Comparison of ENCODE assay signal across 28 mouse cellular contexts in the genomic region with DNA sequence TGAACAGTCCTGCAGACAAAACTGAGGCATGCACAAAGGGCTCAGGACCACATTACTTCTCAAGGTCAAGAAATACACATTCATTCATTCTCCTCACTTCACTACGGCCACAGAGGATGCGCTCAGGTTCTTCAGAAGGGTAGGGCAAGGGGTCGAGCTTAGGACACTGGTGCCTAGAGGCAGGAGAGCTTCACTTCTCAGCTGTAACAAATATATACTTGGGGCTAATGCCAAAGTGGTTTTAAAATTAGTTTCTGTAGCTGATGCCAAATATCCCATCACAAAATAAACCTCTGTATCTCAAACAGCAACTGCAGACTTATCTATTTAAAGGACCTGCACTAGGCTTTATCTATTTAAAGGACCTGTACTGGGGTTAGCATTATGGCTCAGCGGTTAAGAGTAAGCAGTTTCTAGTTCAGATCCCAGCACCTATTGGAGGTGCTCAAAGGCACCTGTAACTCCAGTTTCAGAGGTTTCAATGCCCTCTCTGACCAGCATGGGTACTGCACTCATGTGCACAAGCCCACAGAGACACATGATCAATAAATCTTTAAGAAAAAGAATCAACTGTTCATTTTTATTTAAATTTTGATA. TPM values are rescaled to one million over a fixed set of nuclear protein-coding genes. Genes with fewer than 3 reads are reported as not detected.
A peak's percentile ranks its signal among the peaks of the same experiment; 100 is the strongest.
DNase-seq lines count a peak whose midpoint lies in the region; ATAC-seq and TF ChIP-seq lines count a peak whose summit lies in the region.
"Had no signal": no experiment of that assay in that cellular context is flagged by ENCODE, and none has a peak within 500 bp of the region (broad histone marks: within the 10 kb centered on the region; RNA-seq: fewer than 3 reads in every experiment).

No protein-coding gene starts in this region.

- H3K36me3 ChIP-seq in heart, adult 2 months (ENCODE audit: control insufficient read depth, insufficient read depth, low read length), result peaks cover 8% of the 10 kb centered on the region
- peaks cover 32% of the 10 kb centered on the region for H3K36me3 ChIP-seq in intestine, embryonic 14.5 days (ENCODE audit: control insufficient read depth, insufficient read depth, low read length)
- peaks cover 10% of the 10 kb centered on the region; the same call in 1 of the 2 replicates for H3K36me3 ChIP-seq in intestine, embryonic 16.5 days (ENCODE audit: control insufficient read depth, insufficient read depth, low read length)
- peaks cover 28% of the 10 kb centered on the region for H3K36me3 ChIP-seq in myocyte (ENCODE audit: control insufficient read depth, insufficient read depth)

- no peak overlapping the region for H3K4me2 ChIP-seq in intestine, embryonic 14.5 days (ENCODE audit: low read length)
- H3K4me2 ChIP-seq in intestine, embryonic 16.5 days (ENCODE audit: low read depth, low read length), result no peak overlapping the region
- H3K4me2 ChIP-seq in myocyte (ENCODE audit: low read depth), result peak overlapping the region; percentile 32
- H3K4me2 ChIP-seq: hindbrain, embryonic 15.5 days; liver, embryonic 15.5 days; lung, embryonic 15.5 days; midbrain, embryonic 15.5 days had no signal

- H3K4me3 ChIP-seq in heart, adult 2 months, result no peak overlapping the region
- H3K4me3 ChIP-seq in intestine, embryonic 14.5 days (ENCODE audit: low read depth, low read length), result no peak overlapping the region
- H3K4me3 ChIP-seq in intestine, embryonic 16.5 days (ENCODE audit: low read length), result no peak overlapping the region
- H3K4me3 ChIP-seq in myocyte, result no peak overlapping the region
- H3K4me3 ChIP-seq: hindbrain, embryonic 15.5 days; liver, embryonic 15.5 days; lung, embryonic 15.5 days; midbrain, embryonic 10.5 days; midbrain, embryonic 15.5 days had no signal

- ATAC-seq in intestine, embryonic 14.5 days (replicated peaks; ENCODE audit: low FRiP score, low TSS enrichment, low read depth), result no peak
- no peak for ATAC-seq in intestine, embryonic 16.5 days
- ATAC-seq: forebrain, embryonic 14.5 days; inflammation-experienced regulatory T-cells, adult 6 months; midbrain, embryonic 15.5 days; Patski had no signal

- H3K9me3 ChIP-seq in intestine, embryonic 14.5 days (ENCODE audit: control insufficient read depth, low read length), result no peaks in the 10 kb centered on the region
- no peaks in the 10 kb centered on the region for H3K9me3 ChIP-seq in intestine, embryonic 16.5 days (ENCODE audit: control insufficient read depth, low read length)
- H3K9me3 ChIP-seq: hindbrain, embryonic 15.5 days; liver, embryonic 15.5 days; lung, embryonic 15.5 days; midbrain, embryonic 10.5 days; midbrain, embryonic 15.5 days had no signal

- WGBS in heart, adult 2 months, result 59% methylated on average over 4 of the region's 4 CpGs
- WGBS in intestine, embryonic 14.5 days, result 95% methylated on average over 4 of the region's 4 CpGs
- 94% methylated on average over 4 of the region's 4 CpGs for WGBS in intestine, embryonic 16.5 days

- H3K27me3 ChIP-seq in heart, adult 2 months (ENCODE audit: control insufficient read depth, insufficient read depth, low read length), result no peaks in the 10 kb centered on the region
- no peaks in the 10 kb centered on the region for H3K27me3 ChIP-seq in intestine, embryonic 14.5 days (replicated peaks; ENCODE audit: control insufficient read depth, insufficient read depth, low read length)
- H3K27me3 ChIP-seq in intestine, embryonic 16.5 days (replicated peaks; ENCODE audit: control insufficient read depth, insufficient read depth, low read length), result no peaks in the 10 kb centered on the region
- no peaks in the 10 kb centered on the region for H3K27me3 ChIP-seq in myocyte (ENCODE audit: control insufficient read depth, insufficient read depth, insufficient read length)
- H3K27me3 ChIP-seq: hindbrain, embryonic 15.5 days; liver, embryonic 15.5 days; lung, embryonic 15.5 days; midbrain, embryonic 15.5 days; Patski had no signal

- H3K27ac ChIP-seq in heart, adult 2 months, result peak overlapping the region; percentile 58
- no peak overlapping the region for H3K27ac ChIP-seq in intestine, embryonic 14.5 days (ENCODE audit: low read depth)
- no peak overlapping the region for H3K27ac ChIP-seq in intestine, embryonic 16.5 days (ENCODE audit: low read length)
- H3K27ac ChIP-seq: hindbrain, embryonic 15.5 days; liver, embryonic 15.5 days; lung, embryonic 15.5 days; macrophage; midbrain, embryonic 10.5 days; midbrain, embryonic 15.5 days had no signal

- intact Hi-C loops in heart, adult 2 months (cut with DNase I), result loop anchor here (2.0 kb wide), 1 partner anchor 14 kb away; a partner anchor contains a TSS
- intact Hi-C loops in heart, postnatal 25 days (cut with DNase I), result no loop called here

- peaks cover 11% of the 10 kb centered on the region for H3K79me2 ChIP-seq in heart, adult 2 months (replicated peaks; ENCODE audit: control insufficient read depth, insufficient read depth, low read length)
- H3K79me2 ChIP-seq in myocyte (ENCODE audit: control insufficient read depth, insufficient read depth), result peaks cover 58% of the 10 kb centered on the region

- no peak overlapping the region for H3K9ac ChIP-seq in heart, adult 2 months (ENCODE audit: low read depth, low read length)
- H3K9ac ChIP-seq in intestine, embryonic 14.5 days (ENCODE audit: low read length), result no peak overlapping the region
- no peak overlapping the region for H3K9ac ChIP-seq in intestine, embryonic 16.5 days (ENCODE audit: low read depth, low read length)
- H3K9ac ChIP-seq: hindbrain, embryonic 15.5 days; liver, embryonic 15.5 days; lung, embryonic 15.5 days; midbrain, embryonic 15.5 days had no signal

- TF ChIP-seq EP300 in heart, adult 2 months (IDR thresholded peaks at IDR 0.05; ENCODE audit: insufficient read depth, low read depth, low read length), result no peak

- H3ac ChIP-seq in myocyte (ENCODE audit: control insufficient read depth, insufficient read length), result no peak overlapping the region

- TF ChIP-seq POLR2A in heart, adult 2 months (IDR thresholded peaks at IDR 0.05; ENCODE audit: insufficient read depth, low read depth, low read length), result no peak
- no peak for TF ChIP-seq POLR2A in myocyte (IDR thresholded peaks at IDR 0.05; ENCODE audit: insufficient read length, low read depth)

- peaks cover 10% of the 10 kb centered on the region for H3K4me1 ChIP-seq in heart, adult 2 months (ENCODE audit: control insufficient read depth, insufficient read depth, low read length)
- no peaks in the 10 kb centered on the region for H3K4me1 ChIP-seq in intestine, embryonic 14.5 days (replicated peaks; ENCODE audit: control insufficient read depth, insufficient read depth, low read length)
- H3K4me1 ChIP-seq in intestine, embryonic 16.5 days (ENCODE audit: control insufficient read depth, insufficient read depth, low read length), result no peaks in the 10 kb centered on the region
- H3K4me1 ChIP-seq: hindbrain, embryonic 15.5 days; lung, embryonic 15.5 days; midbrain, embryonic 10.5 days; midbrain, embryonic 15.5 days had no signal

- TF ChIP-seq CTCF in heart, adult 2 months (IDR thresholded peaks at IDR 0.05), result peak; percentile 41

- peak in 1 of 2 experiments; percentile 15 for DNase-seq in heart, adult 2 months
- DNase-seq in heart, postnatal 25 days (ENCODE audit: low spot score), result no peak
- DNase-seq in intestine, embryonic 14.5 days (ENCODE audit: low spot score), result peak; percentile 10
- peak; percentile 25 for DNase-seq in ZHBTc4 (ENCODE audit: low read depth, low spot score)
- no peak for DNase-seq in lung, postnatal 14 days
- DNase-seq: adrenal gland, postnatal 14 days; cerebellum, adult 11 months; cerebellum, adult 9-10 months; cerebellum, postnatal 36 days; kidney, adult 2 months; kidney, postnatal 36 days; layer of hippocampus, postnatal 36 days; left cerebral cortex, postnatal 4 days; right cerebral cortex, postnatal 25 days; spleen, adult 18-20 months; thymus, adult 2 months; thymus, postnatal 36 days had no signal

TF ChIP-seq in myocyte, 11 proteins besides CTCF, POLR2A, EP300 and RAD21:
- TF ChIP-seq E2F4 (IDR thresholded peaks at IDR 0.05; ENCODE audit: insufficient read depth) (no peak), MYOG (IDR thresholded peaks at IDR 0.05; ENCODE audit: control insufficient read depth in 1 of 3, insufficient read depth in 1 of 3, insufficient read length in 2 of 3, low read depth in 2 of 3) (no peak), TCF12 (IDR thresholded peaks at IDR 0.05; ENCODE audit: insufficient read depth, poor library complexity, severe bottlenecking) (no peak), TCF3 (IDR thresholded peaks at IDR 0.05; ENCODE audit: insufficient read length, low read depth) (no peak), USF1 (IDR thresholded peaks at IDR 0.05; ENCODE audit: low read depth) (no peak), REST (IDR thresholded peaks at IDR 0.05; ENCODE audit: insufficient read depth, insufficient read length) (no peak), POLR2AphosphoS2 (IDR thresholded peaks at IDR 0.05; ENCODE audit: insufficient read length, low read depth) (no peak), CEBPB (IDR thresholded peaks at IDR 0.05; ENCODE audit: insufficient read depth, poor library complexity, severe bottlenecking) (no peak), MAX (IDR thresholded peaks at IDR 0.05; ENCODE audit: low read depth) (no peak), MYOD1 (IDR thresholded peaks at IDR 0.05; ENCODE audit: control insufficient read depth in 1 of 3, insufficient read length in 2 of 3, low read depth in 2 of 3) (no peak), SRF (IDR thresholded peaks at IDR 0.05; ENCODE audit: control insufficient read depth, insufficient read length, low read depth) (no peak)

RNA-seq across cellular contexts. Expression of a gene that starts 14.9 kb away (rescaled TPM):
- 10 to 100 TPM; 25.7 to 30.4 TPM for total RNA-seq in heart, adult 2 months (2021)
- 24.3 and 44.7 TPM in 2 replicates for polyA plus RNA-seq in heart, adult 2 months (2012; rRNA removed)
- total RNA-seq in heart, postnatal 25 days (2021), result 10 to 100 TPM; 27.0 to 27.7 TPM
- polyA plus RNA-seq in intestine, embryonic 14.5 days (2014; fragmentation: Nextera tagmentation; extraction: Ambion mirVana), result 27.0 and 30.7 TPM in 2 replicates
- 8.3 and 10.7 TPM in 2 replicates for polyA plus RNA-seq in intestine, embryonic 16.5 days (2015; fragmentation: Nextera tagmentation; extraction: Ambion mirVana)
- polyA plus RNA-seq in myocyte (2012; fragmentation: generic; extraction: Trizol), result 15.9 TPM

Comparison
In these comparisons a context has a peak if more than half of its experiments do, and no peak if none do; other contexts are left out.
1. DNase-seq: peak in intestine, embryonic 14.5 days (single experiment) and ZHBTc4 (single experiment); none in heart, postnatal 25 days (single experiment) and lung, postnatal 14 days (single experiment).